Mouse (Mus musculus): ENCODE results near the gene Kctd11.
"Not testable (repeated sequence)": the region's sequence is repeated elsewhere in the genome, so short reads cannot be mapped to it uniquely, and the experiment has no call there.

The Kctd11 gene

DNA sequence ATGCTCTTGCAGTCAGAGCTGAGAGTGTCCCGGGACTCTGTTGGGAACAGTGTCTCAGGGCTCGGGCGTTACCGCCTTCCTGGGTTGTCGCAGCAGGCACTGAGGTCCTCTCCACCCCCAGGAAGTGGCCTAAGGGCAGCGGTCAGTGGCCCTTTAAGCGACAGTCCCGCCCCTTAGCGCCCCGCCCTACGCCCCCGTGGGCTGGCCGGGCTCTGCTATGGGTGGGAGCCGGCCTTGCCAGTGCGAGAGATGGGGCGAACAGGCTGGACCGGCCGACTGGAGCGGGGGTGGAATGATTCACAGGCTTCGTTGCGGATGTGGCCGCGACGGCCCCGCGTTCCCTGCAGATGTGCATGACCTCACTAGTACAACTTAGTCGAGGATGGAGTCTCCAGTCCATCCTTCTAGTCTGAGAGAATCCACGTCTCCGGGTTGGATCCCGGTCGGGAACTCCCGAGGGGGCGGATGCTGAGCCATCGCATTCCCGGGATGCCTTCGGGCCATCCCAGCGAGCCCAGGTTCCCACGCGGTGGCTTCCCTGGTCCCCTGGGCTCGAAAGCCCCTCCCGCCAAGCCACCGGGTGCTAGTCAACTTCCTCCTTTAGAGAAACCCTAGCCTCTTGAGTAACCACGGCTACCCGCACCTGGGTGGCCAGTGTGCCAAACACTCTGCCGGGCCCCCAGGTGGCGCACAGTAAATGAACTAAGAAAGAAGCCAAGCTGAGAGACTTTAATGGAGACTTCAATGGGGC, at the start of gene Kctd11:
Gene Kctd11 (minus strand): TSS at position 554 of the 751 bp plus-strand sequence.
- peak; percentile 65 to 79 for DNase-seq

DNA sequence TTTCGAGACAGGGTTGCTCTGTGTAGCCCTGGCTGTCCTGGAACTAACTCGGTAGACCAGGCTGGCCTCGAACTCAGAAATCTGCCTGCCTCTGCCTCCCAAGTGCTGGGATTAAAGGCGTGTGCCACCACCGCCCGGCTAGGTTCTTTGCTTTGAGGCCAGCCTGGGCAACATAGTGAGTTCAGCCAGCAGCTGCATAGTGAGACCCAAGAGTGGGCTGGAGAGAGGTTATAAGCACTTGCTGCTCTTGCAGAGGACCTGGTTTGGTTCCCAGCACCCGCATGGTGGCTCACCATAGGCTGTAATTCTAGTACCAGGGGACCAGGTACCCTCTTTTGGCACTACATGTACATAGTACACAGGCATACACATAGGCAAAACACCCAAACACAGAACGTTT, 49.0 kb upstream of the Kctd11 start:
- not testable (repeated sequence) for DNase-seq

DNA sequence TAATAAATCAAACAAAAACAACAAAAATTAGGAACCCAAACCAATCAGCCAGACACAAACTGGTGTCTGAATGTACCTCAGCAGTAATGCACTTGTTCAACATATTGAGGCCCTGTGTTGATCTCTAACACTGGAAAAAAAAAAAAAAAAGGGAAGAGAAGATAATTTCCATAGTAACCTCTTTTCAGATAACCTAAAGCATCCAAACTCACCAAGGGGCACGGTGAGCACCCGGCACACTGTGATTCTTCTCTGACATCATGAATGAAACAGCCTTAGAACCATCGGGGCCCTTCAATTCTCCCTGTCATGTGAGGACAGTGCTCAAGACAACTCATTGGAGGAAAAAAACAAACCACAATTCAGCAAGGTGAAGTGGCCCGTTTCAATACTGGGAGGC, 48.5 kb upstream of the Kctd11 start:
- no peak for DNase-seq

DNA sequence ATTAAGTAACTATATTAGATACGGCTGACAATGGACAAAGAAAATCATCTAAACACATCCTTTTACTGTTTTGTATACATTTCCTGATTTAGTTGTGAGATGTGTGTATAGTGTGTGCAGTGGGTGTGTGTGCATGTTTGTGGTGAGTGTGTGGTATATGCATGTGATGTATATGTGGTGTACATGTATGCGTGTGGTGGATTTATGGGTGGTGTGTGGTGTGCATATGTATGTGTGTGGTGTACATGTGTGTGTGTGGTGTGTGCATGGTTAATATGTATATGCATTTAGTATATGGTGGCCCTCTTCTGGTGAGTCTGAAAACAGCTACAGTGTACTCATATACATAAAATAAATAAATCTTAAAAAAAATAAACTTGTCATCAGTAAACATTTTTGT, 46.3 kb upstream of the Kctd11 start:
- DNase-seq = no peak

DNA sequence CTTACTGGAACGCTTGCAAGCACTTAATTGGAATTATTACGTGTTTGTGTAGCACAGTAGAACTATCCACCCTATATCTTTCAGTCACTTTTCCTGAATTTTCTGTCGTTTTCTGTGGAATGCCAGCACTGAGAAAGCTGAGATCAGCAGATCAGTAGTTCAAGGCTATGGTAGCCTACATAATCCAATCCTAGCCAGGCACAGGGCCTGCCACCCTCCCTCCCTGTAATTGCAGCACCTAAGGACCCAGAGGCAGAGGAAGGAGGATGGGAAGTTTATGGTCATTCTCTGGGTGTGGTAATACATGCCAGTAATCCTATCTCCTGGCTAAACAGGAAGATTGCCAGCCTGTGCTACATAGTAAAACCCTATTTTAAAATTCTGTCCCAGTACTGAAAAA, 41.6 kb upstream of the Kctd11 start:
- DNase-seq = no peak

DNA sequence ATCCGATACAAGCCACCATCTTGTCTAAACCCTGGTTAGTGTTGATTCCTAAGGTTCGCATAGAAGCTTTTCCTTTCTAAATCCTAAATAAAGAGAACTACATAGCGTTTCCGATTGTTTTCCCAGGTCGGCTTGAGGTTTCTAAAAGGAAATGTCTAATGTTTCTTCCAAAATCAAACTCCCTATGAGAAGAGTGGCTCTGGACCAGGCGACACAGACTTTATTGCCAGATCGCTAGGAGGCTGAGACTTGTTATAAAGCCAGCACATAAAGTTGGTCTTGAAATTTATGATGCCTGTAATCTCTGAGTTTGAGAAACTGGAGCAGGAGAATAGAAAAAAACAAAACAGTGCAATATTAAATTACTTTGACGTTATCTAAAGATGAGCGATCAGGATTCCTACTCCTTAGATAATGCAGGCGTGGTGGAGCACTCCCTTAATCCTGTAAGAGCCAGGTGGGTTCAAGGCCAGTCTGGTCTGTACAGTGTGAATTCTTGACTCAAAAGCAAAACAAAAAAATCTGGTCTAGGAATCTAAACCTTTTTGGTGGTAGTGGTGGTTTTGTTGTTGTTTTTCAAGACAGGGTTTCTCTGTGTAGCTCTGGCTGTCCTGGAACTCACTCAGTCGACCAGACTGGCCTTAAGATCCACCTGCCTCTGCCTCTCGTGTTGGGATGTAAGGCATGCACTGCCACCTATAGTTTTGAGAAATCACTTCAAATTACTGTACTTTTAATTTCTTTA, 41.0 kb upstream of the Kctd11 start:
- DNase-seq = no peak

DNA sequence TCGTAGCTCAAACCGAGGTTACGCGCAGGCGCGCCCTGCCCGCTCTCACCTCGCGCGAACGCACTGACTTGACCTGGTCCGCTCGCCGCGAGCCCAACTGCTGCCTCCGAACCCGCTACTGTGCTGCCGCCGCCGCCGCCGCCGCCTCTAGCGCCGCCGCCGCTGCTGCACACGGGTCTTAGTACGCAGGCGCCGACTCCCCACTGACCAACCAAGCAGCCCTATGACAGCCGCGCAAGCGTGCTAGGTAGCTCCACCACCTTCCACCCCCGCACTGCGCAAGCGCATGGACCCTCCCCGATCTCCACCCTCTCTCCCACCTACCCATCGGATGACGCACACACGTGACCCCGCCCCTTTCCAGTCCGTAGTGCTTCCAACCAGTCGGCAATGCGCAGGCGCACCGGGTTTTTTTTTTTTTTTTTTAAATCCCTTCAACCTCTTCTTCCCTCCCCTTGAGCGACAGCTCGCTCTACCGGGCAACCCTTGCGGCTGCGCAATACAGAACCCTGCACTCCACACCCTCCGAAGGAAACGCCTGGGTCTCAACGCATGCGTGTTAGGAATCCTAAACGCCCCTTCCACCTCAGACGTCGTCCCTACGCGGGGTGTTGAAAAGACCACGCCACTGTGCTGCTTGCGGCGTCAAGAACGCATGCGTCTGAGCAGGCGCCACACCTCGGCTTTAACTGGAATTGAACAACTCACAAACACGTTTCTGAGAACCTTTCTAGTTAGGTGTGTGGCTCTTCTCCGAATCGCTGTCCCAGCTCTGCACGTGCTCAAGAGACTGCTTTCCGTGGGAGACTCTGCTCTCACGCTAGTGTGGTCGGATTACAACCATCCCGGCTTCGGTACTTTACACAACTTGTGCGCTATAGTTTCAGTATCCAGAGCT, 40.2 kb upstream of the Kctd11 start, which contains the start of gene Eif5a:
Gene Eif5a (minus strand): TSS at position 845 of the 898 bp plus-strand sequence.
- DNase-seq = peak; percentile 100

DNA sequence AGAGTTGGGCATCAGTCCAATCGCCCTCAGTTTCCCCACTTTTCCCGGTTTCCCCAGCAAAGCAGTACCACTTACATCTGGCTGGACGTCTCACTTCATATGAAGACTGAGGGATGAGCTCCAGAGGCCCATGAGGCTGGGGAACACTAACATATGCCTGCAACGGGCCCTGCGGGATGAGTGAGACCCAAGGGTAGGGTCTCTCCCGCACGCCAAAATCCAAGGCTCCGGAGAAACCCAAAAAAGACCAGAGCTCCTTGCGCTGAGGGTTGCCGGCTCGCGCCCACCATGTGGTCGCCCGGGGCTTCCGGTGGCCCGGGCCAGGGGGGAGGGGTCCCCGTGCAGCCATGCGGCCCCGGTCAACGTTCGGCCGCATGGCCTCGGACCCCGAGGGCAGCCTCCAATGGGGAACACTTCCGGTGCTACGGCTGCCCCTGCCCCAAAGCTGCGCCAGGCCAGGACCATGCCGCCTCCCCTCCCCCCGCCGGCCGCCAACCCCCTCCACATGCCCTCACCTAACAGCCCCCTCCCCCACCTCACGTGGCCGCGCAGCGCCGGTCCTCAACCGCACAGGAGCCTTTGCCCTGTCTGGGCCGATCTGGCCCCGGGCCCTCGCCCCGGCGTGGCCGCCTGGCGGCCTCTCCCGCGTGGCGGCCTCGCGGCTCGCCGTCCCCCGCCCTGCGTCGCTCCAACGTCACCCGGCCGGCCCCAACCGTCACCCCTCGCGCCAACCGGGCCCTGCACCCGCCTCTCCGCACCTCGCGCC, 39.2 kb upstream of the Kctd11 start:
- no peak for DNase-seq

DNA sequence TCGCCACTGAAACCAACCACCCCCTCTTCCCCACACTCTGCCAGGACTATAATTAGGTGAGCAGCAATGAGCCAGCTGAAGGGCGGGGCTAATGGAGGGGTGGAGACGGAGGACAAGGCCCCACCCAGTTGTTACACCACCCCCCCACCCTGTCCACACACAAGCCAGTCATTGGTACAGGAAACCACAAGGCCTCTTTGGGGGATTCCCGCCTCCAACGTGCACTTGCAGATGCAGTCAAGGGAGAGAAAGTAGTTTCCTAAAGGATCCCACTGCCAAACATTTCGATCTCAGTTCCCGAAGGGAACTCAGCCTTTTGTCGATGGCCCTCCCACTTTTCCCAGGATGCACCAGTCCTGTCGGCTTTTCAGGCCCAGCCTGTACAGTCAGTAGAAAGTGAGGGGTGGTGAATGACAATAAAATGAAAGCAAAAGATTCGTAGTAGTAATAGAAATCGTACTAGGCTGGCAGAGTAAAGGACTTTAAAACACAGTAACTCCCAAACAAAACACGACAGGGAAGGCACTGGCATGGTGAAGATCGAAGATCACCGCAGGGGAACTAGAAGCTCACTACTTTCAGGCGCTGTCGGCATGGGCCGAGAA, 38.6 kb upstream of the Kctd11 start:
- DNase-seq = peak; percentile 55 to 74

DNA sequence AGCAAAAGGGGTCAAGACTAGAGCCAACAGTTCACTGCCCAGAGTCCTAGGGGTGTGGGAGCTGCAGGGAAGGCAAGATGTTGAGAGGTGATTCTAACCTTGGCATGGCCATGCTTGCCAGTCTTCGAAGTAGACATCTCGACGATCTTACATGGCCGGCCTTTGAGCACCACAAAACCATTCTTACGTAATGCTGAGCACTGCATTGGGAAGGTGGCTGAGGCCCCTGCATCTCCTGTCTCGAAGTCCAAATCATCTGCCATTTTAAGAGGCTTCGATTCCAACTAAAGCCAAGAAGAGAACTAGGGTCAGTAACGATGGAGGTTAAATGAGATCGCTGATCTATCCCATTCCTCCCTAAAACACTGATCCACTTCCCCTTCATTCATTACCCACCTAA, 37.8 kb upstream of the Kctd11 start:
- no peak for DNase-seq

DNA sequence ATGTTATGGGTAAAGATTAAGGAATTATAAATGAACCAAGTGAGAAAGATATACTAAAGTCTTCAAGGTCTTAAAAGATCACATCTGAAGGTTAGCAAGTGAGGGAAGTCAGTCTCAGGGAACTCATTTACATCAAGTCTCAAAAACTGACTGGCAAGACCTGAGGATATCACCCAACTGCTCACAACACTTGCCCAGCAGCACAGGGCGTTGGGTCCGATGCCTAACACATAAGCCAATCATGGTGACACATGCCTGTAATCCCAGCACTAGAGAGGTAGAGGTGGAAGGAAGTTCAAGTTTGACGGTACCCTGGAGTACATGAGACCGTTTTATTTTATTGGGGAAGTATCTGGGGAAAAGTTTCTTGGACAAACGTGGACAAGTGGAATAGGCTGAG, 36.9 kb upstream of the Kctd11 start:
- no peak for DNase-seq

DNA sequence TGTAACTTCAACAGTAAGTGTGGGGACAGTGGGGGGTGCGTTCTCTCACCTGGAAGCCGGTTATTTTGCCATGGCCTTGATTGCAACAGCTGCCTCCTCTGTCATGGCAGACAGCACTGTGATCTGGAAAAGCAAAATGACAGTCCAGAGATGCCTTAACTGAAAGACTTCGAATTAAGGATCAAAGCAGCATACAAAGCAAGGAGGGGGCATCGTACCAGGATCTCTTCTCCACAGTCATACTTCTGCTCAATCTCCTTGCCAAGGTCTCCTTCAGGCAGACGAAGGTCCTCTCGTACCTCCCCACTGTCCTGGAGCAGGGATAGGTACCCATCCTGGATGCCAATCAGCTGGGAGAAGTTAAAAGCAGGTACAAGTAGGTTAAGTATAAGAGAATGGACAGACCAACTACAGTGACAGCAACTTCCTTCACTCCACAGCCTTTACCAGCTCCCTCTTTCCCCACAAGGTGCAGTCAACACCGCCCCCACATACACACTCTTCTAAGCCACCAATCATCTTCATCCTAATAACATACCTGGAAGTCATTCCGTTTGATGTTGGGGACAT, 36.3 kb upstream of the Kctd11 start:
- DNase-seq = no peak

DNA sequence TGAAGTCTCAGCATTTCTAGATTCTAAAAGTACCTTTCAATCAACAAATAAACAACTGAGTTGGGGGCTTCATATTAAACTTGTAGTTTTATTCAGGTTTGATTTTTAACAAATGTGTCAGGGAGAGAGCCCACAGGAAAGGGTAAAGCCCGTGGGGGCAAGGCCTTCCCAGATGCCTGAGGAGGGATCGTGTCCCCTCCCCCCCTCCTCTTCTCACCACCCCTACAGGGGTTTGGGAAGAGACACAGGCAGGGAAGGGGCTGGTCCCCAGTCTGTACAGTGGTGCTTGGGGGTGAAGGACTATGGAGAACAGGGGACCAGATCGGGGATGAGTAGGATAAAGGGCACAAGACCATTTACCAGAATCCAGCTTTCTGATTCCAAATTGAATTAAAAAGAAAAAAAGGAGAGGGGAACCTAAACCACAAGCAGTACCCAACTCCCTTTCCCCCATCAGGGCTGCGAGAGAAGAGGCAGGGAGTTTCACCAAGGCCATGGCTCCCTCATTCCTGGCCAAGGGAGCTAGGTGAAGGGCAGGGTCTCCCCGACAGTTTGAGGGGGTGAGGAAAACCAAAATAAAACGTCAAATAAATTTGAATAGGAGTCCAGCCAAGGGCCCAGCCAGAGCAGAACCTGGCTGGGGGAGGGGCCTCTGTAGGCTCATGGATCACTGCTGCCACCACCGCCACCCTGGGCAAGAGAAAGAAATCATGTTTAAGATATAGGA, 35.6 kb upstream of the Kctd11 start:
- DNase-seq = not testable (repeated sequence)

DNA sequence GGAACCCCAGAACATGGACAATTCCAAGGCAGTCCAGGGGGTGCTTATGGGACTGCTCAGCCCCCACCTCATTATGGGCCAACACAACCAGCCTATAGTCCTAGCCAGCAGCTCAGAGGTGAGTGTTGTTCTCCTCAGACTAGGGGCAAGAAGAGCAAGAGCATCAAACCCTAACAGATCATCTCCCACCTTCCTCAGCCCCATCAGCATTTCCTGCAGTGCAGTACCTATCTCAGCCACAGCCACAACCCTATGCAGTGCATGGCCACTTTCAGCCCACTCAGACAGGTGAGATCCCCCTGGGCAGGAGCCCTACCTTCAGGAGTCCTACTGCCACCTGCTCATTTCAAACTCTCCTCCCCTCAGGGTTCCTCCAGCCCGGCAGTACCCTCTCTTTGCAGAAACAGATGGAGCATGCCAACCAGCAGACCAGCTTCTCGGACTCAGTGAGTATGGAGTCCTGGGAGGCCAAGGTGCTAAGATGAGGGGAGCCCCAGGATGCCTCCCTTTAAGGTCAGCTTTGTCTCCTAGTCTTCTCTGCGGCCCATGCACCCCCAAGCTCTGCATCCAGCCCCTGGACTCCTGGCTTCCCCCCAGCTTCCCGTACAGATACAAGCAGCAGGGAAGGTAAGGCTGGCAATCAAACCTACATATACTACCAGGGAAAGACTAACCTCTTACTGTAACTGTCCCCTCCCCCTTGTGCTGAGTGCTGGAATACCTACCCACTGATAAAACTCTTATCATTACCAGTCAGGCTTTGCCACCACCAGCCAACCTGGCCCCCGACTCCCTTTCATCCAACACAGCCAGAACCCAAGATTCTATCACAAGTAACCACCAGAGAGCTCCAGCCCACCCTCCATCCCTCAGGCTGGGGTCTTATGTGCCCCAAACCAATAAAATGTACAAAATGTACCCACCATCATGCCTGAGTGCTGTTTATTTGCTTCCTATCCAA, 34.7 kb upstream of the Kctd11 start:
- no peak for DNase-seq

DNA sequence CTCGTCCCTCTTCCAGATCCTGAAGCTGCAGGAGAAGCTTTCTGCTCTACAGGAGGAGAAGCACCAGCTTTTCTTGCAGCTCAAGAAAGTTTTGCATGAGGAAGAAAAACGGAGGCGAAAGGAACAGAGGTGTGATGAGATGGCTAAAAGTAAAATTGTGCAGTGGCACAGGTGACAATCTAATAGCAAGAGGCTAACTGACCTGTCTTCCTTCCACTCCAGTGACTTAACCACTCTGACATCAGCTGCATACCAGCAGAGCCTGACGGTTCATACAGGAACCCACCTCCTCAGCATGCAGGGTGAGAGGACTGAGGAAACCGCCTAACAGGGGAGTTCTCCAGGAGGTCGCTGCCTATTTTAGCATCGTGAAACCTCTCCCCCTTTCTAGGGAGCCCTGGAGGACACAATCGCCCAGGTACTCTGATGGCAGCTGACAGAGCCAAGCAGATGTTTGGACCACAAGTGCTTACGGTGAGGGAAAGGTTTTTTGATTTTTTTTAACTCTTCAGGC, 33.8 kb upstream of the Kctd11 start:
- no peak for DNase-seq

DNA sequence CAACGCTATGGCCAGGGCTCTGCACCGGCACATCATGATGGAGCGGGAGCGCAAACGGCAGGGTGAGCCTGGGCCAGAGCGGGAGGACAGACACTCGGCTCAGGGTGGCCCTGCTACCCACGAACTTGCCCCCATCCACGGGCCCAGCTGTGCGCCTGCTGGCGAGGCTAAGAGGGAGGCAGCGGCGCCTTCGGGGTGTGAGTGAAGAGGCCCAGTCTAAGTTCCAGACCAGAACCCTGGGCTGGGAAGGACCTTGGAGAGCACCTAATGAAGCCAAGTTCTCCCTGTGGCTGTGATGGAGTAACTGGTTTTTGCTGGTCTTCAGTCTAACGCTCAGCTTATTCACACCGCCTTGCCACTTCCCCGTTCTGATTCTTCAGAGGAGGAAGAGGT, 33.2 kb upstream of the Kctd11 start:
- DNase-seq = no peak

DNA sequence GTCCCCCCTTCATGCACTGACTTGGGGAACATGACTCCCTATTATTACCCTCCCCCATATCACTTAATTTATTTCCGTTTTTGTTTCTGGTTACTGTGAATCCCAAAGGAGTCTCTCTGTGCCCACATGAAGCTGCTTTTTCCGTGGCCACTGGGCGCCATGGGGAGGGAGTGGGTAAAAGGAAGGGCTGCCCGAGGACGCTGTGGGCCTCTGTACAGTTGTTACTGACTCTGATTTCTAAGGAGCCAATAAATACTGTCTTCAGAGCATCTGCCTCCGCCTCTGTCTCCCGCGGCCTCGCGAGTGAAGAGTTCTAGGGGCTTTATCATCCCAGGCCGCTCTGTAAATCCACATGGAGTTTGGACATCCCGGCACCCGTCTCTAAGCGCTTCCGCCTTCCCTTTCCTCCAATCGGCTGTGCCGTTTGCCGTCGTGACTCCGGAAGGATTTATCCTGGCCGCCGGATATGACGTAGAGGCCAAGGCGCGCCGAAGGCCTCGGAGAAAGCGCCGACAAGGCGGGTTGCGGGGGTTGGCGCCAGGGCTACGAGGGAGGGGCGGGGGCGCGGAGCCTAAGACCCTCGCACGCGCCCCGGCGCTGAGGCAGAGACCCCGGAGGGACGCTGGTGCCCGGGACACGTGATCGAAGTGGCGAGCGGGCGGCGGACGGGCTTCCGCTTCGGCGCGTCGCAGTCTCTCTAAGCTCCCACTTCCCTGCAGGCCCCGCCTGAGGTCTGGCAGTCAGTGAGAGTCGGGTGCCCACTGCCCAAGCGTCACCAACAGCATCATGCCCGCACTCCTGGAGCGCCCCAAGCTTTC, 32.6 kb upstream of the Kctd11 start, which contains the start of gene Gps2:
Gene Gps2 (plus strand): TSS at position 335 of the 818 bp plus-strand sequence.
- peak; percentile 89 to 90 for DNase-seq

Data from thymus, postnatal 36 days (tissue).